Mouse (Mus musculus) kidney, adult 2 months (tissue): Measurements from ENCODE around the gene Rfx4.

Experiments used
- CTCF ChIP-seq: fragments of 200-500 bp; conservative IDR thresholded peaks from 2 replicates; pipeline ENCODE4 v1.5.1; 2011; ENCODE audit warnings: low read depth, mild to moderate bottlenecking, control low read depth, low read length, moderate library complexity, mixed read lengths; ENCODE audit not compliant: insufficient read depth, insufficient read length
- POLR2A ChIP-seq: fragments of 200-500 bp; IDR thresholded peaks from one replicate; pipeline ENCODE4 v1.6.1; 2011; ENCODE audit warnings: low read depth, low read length, control low read depth

DNA sequence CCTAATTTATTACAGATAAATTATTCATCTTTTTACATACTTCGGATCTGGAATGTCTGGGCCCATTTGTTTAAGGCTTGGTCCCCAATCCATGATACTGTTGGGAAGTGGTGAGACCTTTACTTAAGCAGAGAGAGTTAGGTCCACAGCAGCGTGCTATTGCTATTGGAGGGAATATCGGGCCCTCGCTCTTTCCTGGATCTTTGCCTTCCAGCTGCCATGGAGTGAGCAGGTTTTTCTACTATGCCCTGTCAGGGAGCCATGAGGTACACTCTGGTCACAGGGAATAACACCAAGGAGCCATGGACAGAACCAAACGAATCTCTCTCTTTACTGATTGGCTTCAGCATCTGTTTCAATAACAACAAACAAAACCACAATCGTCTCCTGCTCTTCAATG lies 159.6 kb downstream of the Rfx4 start:
- TF ChIP-seq POLR2A (no peak), CTCF (no peak)
